Mouse (Mus musculus) E14TG2a.4 (cell line): ENCODE measurements around the gene Sdk2.

Experiments
- CTCF ChIP-seq: conservative IDR thresholded peaks from 2 replicates; pipeline ENCODE4 v1.5.1; 2014; ENCODE audit warnings: low read length
- NANOG ChIP-seq: IDR thresholded peaks from 2 replicates; pipeline ENCODE4 v1.6.1; 2014; ENCODE audit warnings: borderline replicate concordance, low read length, mixed read lengths
- POU5F1 ChIP-seq: IDR thresholded peaks from 2 replicates; pipeline ENCODE4 v1.6.1; 2014; ENCODE audit warnings: low read length, borderline replicate concordance

- TF ChIP-seq CTCF: no peak
- no peak for TF ChIP-seq NANOG
- no peak for TF ChIP-seq POU5F1
These were observed 50.5 kb downstream of the Sdk2 start for GRCm38 (mm10) chr11:114016108-114016888.
